Mouse (Mus musculus) left cerebral cortex, postnatal 14 days (tissue): Measurements from ENCODE around the gene Bfsp1. TPM values are rescaled to one million over a fixed set of nuclear protein-coding genes. Genes with fewer than 3 reads are reported as not detected.

Source experiments
- DNase-seq, 2 experiments: peaks; one replicate each; pipeline ENCODE4 v3.0.0; 2021 to 2022; ENCODE audit warnings: low spot score in 2 of 2, mixed read lengths in 1 of 2
- intact Hi-C: fragments of 180-260 bp; cut with DNase I; formaldehyde crosslinking; loops from one replicate; pipeline ENCODE4 v1.15.1; 2025
- total RNA-seq, 2 experiments: library from RNA; stranded (reverse); gene quantifications; 2 replicates each; pipeline ENCODE4 v1.2.3; 2021

Bfsp1 gene
- total RNA-seq, 2 experiments from 2014 or later, result 1.4 to 1.8 TPM

DNA sequence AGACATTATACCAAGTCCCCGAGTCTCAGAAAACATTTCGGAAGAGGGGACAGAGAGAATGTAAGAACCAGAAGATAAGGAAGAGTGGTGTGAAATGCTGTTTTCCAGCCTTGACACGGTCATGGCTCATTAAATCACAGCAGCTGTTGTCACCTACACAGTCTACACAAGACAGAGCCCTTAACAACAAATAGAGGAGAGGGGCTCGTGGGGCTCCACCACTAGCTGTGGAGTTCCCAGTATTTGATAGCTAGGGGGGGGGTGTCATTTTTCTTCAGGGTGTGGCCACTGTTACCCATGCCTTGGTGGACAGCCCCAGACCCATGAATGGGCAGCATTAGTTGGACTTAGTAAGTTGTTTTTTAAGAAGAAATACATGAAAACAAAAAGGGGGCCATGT lies 50.7 kb downstream of the Bfsp1 start:
- intact Hi-C loops, result no loop called here
- no peak for DNase-seq

- intact Hi-C loops, result no loop called here
- peak in 1 of 2 experiments; percentile 26 for DNase-seq
Observed at GRCm38 (mm10) chr2:143808789-143809188, 54.2 kb downstream of the Bfsp1 start.

- no peak for DNase-seq
- intact Hi-C loops, result no loop called here
Observed at GRCm38 (mm10) chr2:143806924-143807664, 55.9 kb downstream of the Bfsp1 start.

DNA sequence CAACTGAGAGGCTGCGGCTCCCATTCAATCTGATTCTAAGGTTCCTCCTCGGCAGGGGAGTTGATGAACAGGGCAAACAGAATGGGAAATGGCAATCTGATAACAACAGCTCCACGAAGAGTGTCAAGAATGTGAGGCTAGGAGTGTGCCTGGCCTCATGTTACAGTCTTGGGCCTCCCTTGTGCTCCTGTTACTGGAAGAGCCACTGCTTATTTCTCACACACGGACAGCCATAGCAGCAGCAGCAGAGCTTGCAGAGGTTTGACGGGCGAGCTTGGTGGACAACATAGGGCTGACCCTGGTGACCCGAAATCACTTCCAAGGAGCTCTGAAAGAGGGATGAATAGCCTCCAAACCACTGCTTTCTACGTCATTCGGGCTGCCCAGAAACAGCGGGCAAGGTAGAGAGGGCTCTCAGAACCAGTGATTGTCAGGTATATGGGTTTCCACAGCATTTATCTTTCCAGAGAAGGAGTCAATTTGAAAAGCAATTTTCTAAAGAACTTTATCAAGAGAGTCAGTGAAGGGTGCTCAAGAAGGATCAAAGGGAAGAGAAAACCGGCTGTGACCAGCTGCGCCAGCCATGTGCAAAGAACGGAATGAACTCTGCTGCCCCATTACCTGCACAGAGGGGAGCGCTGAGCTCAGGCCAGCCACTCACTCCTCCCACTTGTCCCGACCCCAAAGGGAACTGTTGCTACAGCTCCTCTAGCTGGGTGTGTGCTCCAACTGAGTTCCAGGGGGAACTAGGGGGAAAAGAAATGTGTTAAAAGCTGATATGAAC lies 56.6 kb downstream of the Bfsp1 start:
- intact Hi-C loops, result no loop called here
- no peak for DNase-seq

GRCm38 (mm10) chr2:143801097-143801496 lies 61.9 kb downstream of the Bfsp1 start:
- intact Hi-C loops, result no loop called here

GRCm38 (mm10) chr2:143796335-143797013 lies 66.5 kb downstream of the Bfsp1 start:
- intact Hi-C loops, result no loop called here
- DNase-seq, result no peak

More at GRCm38 (mm10) chr2:143801097-143801496, 61.9 kb downstream of the Bfsp1 start:
- no peak for DNase-seq

- intact Hi-C loops, result no loop called here
- peak in 1 of 2 experiments; percentile 54 for DNase-seq
Observed at GRCm38 (mm10) chr2:143795858-143796257, 67.1 kb downstream of the Bfsp1 start.

GRCm38 (mm10) chr2:143789911-143790310 lies 73.1 kb downstream of the Bfsp1 start:
- intact Hi-C loops, result no loop called here
- no peak for DNase-seq

DNA sequence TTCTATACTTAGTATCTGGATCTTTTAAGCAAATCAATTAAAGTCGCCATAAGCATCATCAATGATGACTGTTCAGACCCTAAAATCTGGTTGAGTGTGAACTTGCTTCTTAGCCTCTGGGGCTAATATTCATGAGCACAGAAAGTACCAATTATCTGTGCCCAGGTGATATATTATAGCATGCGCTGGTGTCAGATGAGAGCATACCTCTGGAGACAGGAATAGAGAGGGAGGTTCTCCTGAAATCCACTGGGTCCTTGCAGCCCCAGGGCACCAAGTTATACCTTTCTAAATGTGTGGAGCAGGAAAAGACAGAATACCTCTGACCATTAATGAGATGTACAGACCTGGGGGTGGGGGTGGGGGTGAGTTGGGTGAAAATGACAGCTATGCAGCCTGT lies 82.7 kb downstream of the Bfsp1 start:
- intact Hi-C loops, result no loop called here
- no peak for DNase-seq

Other genes with a start within 250 kb of the Bfsp1 start
- 100 to 1,000 TPM; 213 to 219 TPM for gene Dstn, start 52.1 kb upstream of the Bfsp1 start, total RNA-seq
- 10 to 100 TPM; 74.5 to 76.6 TPM for gene Rrbp1, start 148.1 kb upstream of the Bfsp1 start, total RNA-seq
- gene Banf2, start 169.9 kb upstream of the Bfsp1 start, total RNA-seq, result not detected